Mouse (Mus musculus) lung, postnatal 0 days (tissue): ENCODE results near the gene Mtss1l.

Source experiments
- CTCF ChIP-seq: IDR thresholded peaks from 2 replicates; pipeline ENCODE4 v1.5.1; 2016; ENCODE audit warnings: antibody characterized with exemption, mild to moderate bottlenecking
- EP300 ChIP-seq: IDR thresholded peaks from 2 replicates; pipeline ENCODE4 v1.6.1; 2016; ENCODE audit warnings: antibody characterized with exemption, mild to moderate bottlenecking, control low read depth

DNA sequence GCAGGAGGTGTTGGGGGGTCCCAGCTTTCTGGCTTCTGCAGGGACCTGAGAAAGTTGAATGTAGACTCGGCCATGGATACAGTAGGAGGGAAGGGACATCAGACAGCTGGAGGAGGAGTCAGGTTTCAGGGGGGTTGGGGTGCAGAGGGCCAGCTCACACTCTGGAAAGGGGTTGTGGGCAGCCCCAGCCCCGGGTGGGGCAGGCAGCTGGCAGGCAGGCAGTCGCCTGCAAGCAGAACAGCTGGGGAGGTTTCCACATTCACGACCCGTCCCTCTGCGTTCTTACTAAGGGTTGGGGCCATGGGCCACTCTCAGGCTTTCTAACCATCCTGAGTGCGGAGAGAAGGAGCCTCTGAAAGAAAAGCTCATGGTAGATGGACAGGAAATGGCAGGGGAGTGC is 4.1 kb upstream of the Mtss1l start:
- TF ChIP-seq CTCF, result no peak
- TF ChIP-seq EP300, result no peak
